Mouse (Mus musculus): Measurements from ENCODE around the gene Hoxd8.

Hoxd8 gene

GRCm38 (mm10) chr2:74696442-74697335 is 7.7 kb upstream of the Hoxd8 start:
- in situ Hi-C loops (cut with MboI, MseI): loop anchor here (5.0 kb wide), 1 partner anchor 446 kb away; no protein-coding TSS in a partner anchor

DNA sequence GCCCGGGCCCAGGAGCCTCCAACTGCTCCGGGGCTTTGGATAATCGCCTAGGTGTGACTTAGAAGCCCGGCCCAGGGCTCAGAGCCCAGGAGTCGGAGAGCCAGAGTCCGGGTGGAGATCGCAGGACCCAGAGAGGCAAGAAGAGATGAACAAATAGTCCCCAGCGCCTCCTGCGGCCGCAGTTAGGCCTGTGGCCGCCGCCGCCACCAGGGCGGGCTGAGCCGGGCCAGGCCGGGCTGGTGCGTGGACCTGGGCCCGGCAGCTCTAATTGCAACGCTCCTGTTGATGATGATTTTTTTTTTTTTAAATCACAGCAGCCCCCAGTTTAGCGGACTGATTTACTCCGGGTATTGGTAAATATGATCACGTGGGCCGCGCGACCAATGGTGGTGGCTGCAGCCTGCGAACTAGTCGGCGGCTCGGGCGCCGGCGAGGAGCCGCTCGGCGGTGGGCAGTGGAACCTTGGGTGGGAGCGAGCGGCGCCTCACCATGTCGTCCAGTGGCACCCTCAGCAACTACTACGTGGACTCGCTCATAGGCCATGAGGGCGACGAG is 6.8 kb upstream of the Hoxd8 start, which contains the start of gene Hoxd9:
Gene Hoxd9 (plus strand): TSS at position 161 of the 555 bp plus-strand sequence.
- in situ Hi-C loops (cut with MboI, MseI): loop anchor here (5.0 kb wide), 1 partner anchor 445 kb away; no protein-coding TSS in a partner anchor

GRCm38 (mm10) chr2:74698201-74699052 is 6.0 kb upstream of the Hoxd8 start:
- in situ Hi-C loops (cut with MboI, MseI): loop anchor here (5.0 kb wide), 1 partner anchor 444 kb away; no protein-coding TSS in a partner anchor

GRCm38 (mm10) chr2:74699053-74699430 is 5.4 kb upstream of the Hoxd8 start:
- in situ Hi-C loops (cut with MboI, MseI): loop anchor here (5.0 kb wide), 1 partner anchor 443 kb away; no protein-coding TSS in a partner anchor

- in situ Hi-C loops (cut with MboI, MseI): loop anchor here (5.0 kb wide), 1 partner anchor 442 kb away; no protein-coding TSS in a partner anchor
Measured at GRCm38 (mm10) chr2:74699664-74700545, 4.5 kb upstream of the Hoxd8 start.

- in situ Hi-C loops (cut with MboI, MseI): no loop called here
Measured at GRCm38 (mm10) chr2:74700546-74701112, 3.8 kb upstream of the Hoxd8 start.

GRCm38 (mm10) chr2:74701949-74702819 is 2.2 kb upstream of the Hoxd8 start:
- in situ Hi-C loops (cut with MboI, MseI): no loop called here

- in situ Hi-C loops (cut with MboI, MseI): no loop called here
Measured at GRCm38 (mm10) chr2:74702820-74703219, 1.6 kb upstream of the Hoxd8 start.

- in situ Hi-C loops (cut with MboI, MseI): no loop called here
Measured at GRCm38 (mm10) chr2:74703317-74703716, 1.1 kb upstream of the Hoxd8 start.

- in situ Hi-C loops (cut with MboI, MseI): no loop called here
Measured at GRCm38 (mm10) chr2:74703720-74704392, 559 bp upstream of the Hoxd8 start.

GRCm38 (mm10) chr2:74704999-74705466 is 618 bp downstream of the Hoxd8 start:
- in situ Hi-C loops (cut with MboI, MseI): no loop called here

- in situ Hi-C loops (cut with MboI, MseI): no loop called here
Measured at GRCm38 (mm10) chr2:74705467-74706089, 1.2 kb downstream of the Hoxd8 start.

GRCm38 (mm10) chr2:74706393-74706960 is 2.1 kb downstream of the Hoxd8 start:
- in situ Hi-C loops (cut with MboI, MseI): no loop called here

DNA sequence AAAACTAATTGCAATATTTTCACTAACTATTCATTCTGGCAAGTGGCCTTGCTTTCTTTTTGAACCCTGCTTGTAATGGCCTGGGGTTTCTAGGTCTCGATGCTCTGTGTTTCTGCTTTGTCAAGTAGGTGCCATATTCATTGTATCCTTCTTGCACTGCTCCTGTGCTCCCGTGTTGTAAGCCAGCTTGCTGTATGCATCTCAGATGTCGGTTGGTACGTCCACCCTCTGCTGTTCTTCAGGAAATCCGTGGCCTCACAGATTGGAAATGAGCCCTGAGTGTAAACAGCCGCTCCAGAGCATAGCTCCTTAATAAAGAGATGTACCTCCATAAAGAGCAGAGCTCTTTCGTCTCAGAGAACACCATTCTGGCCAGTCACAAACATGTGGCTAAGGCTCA is 3.2 kb downstream of the Hoxd8 start:
- in situ Hi-C loops (cut with MboI, MseI): no loop called here

GRCm38 (mm10) chr2:74708676-74709075 is 4.3 kb downstream of the Hoxd8 start:
- in situ Hi-C loops (cut with MboI, MseI): no loop called here

DNA sequence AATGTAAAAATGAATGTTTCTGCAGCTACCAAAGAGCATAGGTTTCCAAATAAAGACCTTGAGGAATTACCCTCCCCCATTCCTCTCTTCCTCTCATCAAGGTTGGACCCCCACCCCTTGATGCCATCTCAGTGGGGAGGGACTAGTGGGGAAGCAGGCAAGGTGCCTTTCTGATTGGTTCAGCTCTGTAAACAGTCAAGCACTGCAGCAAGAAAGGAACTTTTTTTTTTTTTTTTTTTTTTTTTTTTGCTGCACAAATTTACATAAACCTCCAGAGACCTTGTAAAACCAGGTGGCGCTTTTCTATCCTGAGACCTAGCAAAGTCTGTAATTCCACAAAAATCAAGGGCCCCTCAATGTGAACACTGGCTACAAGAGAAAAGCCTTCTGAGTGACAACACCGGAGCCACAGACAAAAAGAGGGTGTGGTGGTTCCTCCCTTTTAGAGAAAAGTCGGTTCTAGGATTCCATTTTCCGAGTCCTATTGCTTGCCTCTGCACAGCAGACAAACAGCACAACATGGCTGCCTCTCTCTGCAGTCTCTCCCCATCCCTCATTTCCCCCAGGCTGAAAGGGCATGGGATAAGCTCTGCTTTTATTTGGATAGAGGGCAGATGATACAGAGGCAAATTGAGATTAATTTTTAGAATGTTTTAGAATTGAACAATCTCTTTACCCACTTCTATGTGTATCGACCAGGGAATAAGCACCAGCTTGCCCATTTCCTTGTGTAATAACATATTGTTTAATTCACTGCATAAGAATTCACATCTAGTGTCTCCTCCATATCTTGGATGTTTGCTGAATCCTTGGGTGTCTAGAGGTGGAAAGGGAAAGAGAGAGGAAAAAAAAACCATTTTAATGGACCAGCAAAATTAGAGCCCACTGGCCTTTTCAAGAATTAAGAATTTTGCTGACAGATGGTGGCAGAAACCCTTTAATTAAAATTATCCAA is 5.3 kb downstream of the Hoxd8 start:
- in situ Hi-C loops (cut with MboI, MseI): no loop called here

Data from T-helper 2 cell (primary cell).